Mouse (Mus musculus): ENCODE results near the gene Faf2.

DNA sequence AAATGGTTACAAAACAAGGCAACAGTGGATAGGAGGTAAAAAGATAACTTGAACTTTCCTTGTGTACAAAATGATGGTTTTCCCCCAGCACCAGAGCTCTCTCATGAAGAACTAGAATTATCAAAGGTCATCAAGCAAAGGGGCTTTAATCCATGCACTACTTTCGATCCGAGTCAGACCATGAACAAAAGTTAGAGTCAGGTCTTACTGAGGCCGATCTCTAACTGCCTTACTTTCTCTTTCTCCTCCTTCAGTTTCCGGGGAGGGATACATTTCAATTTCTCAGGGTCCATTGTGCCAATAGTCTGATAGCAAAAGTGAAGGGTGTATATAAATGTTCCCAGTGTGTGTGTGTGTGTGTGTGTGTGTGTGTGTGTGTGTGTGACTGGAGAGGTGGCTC is 49.0 kb upstream of the Faf2 start:
- TF ChIP-seq POLR2A (IDR thresholded peaks at IDR 0.05; ENCODE audit: low read depth, low read length), result no peak
- no peak for TF ChIP-seq CTCF (conservative IDR thresholded peaks at IDR 0.05; ENCODE audit: insufficient read depth, insufficient read length, low read depth, low read length)
